Mouse (Mus musculus) CH12.LX (cell line): Measurements from ENCODE around the gene Fdx1l.

ENCODE experiments used
- BHLHE40 ChIP-seq: IDR thresholded peaks from 2 replicates; pipeline ENCODE4 v1.6.1; 2011; ENCODE audit warnings: mild to moderate bottlenecking, low read depth, low read length, improper control_type of control experiment
- CTCF ChIP-seq, 2 experiments: IDR thresholded peaks in 1 of 2; conservative IDR thresholded peaks in 1 of 2; 2 replicates each; pipeline ENCODE4 v1.5.1; 2011 to 2012; ENCODE audit warnings: low read depth in 2 of 2, low read length in 2 of 2, improper control_type of control experiment in 1 of 2, inconsistent platforms in 1 of 2, mild to moderate bottlenecking in 1 of 2, moderate library complexity in 1 of 2
- POLR2AphosphoS2 ChIP-seq: IDR thresholded peaks from 2 replicates; pipeline ENCODE4 v1.6.1; 2011; ENCODE audit warnings: low read depth, low read length, improper control_type of control experiment
- ZNF384 ChIP-seq: IDR thresholded peaks from 2 replicates; pipeline ENCODE4 v1.6.1; 2012; ENCODE audit warnings: low read depth, low read length, improper control_type of control experiment, inconsistent platforms

DNA sequence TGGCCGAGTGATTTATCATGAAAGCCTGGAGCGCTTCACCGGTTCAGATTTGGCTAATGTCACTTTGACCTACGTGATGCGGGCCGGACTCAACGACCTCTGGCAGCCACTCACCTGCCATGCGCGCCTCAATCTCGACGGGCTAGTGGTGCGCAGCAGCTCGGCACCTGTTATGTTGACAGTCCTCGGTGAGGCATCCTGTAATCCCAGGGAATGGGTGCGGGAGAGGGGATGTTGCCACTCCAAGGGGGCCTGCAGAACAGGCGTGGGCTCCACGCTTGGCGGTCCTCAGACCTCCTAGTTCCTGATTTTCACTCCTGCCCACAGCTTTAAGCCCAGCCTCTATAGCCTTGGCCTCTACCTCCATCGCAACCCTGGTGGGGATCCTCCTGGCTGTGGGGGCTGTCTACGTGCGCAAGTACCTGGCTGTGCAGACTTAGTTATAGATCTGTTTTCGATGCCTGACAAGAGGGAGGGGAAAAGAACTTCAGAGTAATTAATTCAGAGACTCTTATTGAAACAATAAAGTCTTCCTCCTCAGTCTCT, 43.3 kb downstream of the Fdx1l start:
- TF ChIP-seq CTCF (conservative IDR thresholded peaks at IDR 0.05 in 1 of 2, IDR thresholded peaks at IDR 0.05 in 1 of 2; ENCODE audit: low read depth in 2 of 2, low read length in 2 of 2), result no peak
- no peak for TF ChIP-seq ZNF384
- TF ChIP-seq POLR2AphosphoS2, result no peak
- TF ChIP-seq BHLHE40, result peak; percentile 40; the same call in 1 of the 2 replicates
